Mouse (Mus musculus): ENCODE data around the gene Cnot11.

The Cnot11 gene

DNA sequence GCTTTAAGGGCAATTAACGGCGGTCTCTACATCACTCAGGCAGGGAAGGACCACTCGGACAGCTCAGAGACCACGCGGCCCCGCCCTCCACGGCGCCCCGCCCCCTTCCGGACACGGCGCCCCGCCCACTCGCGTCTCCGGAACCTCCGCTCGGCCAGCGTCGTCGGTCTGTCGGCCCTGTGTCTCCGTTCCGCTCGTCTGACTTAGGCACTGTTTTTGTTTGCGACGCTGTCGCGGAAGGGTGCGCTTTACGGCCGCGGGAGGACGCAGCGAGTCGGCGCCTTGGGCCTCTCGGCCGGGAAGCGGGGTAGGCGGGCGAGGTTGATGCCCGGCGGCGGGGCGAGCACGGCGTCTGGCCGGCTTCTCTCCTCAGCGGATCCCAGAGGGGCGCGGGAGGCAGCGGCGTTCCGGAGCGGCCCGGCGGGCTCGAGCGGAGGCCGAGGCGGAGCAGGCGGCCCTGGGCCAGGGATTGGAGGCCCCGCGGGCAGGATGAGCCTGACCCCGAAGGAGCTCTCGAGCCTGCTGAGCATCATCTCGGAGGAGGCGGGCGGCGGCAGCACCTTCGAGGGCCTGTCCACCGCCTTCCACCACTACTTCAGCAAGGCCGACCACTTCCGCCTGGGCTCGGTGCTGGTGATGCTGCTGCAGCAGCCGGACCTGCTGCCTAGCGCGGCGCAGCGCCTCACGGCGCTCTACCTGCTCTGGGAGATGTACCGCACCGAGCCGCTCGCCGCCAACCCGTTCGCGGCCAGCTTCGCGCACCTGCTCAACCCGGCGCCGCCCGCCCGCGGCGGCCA is 921 bp downstream of the Cnot11 start:
- DNase-seq: peak; percentile 99

DNA sequence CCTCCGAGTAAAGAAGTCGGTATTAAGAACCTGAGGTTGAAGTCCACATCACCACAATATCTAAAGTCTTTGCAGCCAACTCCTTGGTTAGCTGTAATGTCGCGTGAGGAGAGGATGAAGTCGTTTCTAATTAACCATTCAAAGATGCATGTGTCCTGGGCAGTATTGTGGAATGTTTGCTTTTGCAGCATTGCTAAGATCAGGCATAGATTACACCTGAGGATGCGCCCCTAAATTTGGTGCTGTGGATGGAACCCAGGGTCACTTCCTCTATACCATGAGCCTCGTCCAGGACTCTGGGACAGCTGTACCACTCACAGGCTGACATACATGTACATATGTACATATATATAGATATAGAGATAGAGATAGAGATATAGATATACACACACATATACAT is 1.9 kb downstream of the Cnot11 start:
- no peak for DNase-seq

DNA sequence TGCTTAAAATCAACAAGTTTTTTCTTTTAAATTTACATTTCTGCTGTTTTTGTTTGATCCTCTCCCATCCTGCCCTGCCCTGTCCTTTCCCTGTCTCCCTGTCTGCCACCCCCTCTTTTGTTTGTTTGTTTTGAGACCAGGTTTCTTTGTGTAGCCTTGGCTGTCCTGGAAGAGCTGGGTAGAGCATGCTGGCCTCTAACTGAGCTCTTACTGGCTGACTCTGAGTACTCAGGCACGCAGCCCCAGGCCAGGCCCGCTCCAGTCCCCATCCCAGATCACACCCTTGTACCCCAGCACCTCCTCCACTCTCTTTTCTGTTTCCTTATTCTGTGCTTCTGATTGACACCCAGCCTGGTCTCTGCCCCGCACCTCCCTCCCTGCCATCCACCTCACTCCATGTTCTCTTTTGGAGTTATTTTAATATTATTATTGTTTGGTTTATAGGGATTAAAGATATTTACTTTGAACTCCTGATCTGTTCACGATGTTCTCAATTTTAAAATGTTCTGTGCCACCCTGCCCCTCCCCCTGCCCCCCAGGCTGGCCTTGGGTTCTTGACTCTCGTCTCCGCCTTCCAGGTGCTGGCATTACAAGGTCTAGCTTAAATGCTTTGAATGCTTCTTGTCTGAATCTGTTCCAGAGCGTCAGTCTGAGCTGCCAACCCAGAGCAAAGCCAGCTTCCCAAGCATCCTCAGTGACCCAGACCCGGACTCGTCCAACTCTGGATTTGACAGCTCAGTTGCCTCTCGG is 3.0 kb downstream of the Cnot11 start:
- DNase-seq: no peak

DNA sequence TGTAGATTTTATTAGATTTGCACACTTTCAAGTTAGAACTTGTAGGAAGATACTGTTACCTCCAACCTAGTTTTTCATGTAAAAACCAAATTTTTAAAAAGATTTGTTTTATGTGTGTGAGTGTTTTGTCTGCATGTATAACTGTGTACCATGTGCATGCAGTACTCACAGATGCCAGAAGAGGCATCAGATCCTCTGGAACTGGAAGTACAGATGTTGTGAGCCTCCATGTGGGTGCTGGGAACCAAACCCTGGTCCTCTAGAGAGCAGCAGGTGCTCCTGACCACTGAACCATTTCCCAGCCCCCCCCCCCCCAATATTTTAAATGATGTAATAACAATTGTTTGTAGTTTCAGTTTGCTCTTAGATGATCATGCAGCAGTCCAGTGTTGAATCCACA is 5.8 kb downstream of the Cnot11 start:
- DNase-seq: no peak

DNA sequence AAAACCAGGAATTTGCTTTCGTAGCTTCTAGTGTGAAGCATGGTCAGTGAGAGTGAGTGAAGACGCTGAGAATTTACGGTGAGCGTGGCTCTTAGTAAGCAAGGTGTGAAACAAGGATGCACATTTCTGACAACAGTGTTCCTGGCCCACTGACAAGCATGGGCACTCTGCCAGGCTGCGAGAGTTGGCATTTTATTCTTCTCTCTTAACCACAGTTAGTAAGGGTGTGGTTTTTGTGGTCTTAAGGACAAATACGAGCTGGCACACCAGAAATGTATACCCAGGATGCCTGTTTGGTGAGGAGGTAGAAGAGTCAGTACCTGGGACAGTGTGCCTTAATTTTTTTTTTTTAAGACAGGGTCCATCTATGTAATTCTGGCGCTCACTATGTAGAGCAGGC is 10.8 kb downstream of the Cnot11 start:
- no peak for DNase-seq

DNA sequence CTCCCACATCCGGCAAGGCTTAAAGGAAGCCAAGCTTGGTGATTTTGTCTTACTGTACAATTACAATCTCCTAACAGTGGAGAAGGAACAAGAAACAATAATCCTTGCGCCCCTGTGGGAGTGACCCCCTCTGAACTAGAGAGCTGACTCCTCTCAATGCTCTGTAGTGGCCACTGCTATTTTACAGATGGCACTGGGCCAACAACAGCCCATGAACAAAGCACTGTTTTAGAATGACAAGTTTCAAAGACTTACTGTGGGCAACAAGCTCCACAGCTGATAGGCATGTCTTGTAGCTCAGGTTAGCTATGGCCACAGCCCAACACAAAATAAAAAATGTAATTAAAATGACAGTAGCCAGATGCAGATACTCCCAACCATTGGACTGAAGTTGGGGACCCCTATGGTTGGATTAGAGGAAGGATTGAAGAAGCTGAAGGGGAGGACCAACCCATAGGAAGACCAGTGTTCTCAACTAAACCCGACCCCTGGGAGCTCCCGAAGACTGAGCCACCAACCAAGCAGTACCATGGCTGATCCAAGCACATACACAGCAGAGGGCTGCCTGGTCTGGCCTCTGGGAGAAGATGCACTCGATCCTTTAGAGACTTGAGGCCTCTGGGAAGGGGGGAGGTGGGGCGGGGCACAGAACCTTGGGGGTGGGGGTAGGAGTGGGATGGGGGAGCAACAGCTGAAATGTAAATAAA is 11.5 kb downstream of the Cnot11 start:
- no peak for DNase-seq

DNA sequence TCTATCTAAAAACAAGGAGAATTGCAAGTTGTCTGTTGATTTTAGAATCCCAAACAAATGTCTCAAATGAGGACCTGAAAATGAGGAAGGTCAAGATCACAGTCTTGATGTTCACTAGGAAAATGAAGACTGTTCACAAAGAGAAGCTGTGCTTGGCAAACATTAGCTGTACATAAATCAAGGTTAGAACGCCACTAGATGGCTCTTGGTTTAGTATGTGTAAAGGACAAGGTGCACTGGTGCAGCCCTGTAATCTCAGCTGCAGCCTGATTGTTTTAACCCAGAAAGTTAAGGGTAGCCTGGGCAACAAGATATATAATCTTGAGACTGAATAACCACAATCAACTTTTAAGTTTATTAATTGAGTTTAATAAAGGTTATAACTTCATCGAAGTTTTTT is 12.4 kb downstream of the Cnot11 start:
- no peak for DNase-seq

DNA sequence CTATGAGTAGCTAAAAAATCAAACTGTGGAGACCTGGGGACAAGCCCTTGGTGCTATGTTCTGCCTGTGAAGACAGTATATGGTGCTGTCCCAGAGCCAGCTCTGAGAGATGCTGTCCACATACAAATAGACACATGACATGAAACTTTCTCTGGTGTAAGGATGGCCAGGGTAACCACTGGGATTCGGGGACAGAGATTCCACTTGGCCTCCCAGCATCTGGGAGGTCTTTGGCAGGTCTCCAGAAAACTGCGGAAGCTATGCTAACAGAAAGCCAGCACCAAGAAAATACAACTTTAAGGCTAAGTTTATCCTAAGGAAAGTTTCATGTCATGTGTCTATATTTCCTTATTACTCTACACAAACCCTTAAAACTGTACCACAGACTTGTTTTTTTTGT is 15.0 kb downstream of the Cnot11 start:
- no peak for DNase-seq

DNA sequence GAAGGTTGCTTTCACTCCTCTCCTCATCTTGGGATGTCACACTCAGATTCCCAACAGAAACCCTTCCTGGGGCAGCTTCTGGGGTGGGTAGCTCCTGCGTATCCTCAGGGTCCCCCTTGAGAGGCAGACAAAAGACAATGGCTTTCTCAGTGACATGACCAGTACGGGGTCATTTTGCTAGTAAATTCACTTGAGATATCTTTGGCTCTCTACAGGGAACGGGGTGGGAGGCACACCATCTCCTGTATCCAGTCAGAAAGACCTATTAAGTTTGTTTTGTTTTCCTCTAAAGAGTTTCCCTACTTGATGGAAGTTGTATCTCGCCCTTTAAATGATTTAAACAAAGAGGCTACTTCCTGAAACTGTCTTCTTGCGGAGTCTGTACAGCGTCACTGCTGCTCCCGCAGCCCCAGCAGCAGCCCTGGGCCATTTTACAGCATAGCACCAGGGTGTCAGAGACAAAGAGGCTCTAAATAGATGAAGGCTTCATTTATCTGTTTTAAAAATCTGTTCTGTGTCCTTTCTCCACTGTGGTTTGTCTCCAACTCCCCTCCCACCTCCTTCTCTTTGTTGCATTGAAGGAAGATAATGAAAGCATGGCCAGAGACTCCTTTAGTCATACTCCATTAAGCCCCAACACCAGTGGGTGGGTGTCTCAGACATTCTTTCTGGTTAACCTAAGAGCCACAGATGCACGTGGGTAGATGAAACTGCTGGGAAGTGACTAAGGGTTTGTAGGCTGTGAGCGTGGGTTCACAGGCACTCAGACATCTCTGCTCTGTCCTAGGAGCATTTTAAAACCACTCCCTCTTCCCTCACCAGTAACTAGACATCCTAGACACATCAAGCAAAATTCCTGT is 21.0 kb downstream of the Cnot11 start:
- no peak for DNase-seq

DNA sequence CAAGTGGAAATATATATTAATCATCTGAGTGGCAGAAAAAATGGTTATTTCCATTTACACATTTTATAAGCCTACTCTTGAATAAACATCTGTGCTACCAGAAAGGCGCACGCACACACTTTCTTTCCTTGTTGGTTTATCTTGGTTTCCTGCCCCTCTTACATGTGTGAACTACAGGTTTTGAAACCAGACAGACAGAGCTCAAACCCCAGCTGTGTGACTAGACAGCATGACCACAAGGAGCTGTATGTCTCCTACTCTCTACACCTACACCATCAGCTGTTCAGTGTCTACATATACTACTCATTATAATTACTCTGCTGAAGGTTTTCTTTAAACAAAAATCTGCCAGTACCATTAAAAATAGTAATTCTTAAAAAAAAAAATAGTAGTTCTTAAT is 24.2 kb downstream of the Cnot11 start:
- no peak for DNase-seq

DNA sequence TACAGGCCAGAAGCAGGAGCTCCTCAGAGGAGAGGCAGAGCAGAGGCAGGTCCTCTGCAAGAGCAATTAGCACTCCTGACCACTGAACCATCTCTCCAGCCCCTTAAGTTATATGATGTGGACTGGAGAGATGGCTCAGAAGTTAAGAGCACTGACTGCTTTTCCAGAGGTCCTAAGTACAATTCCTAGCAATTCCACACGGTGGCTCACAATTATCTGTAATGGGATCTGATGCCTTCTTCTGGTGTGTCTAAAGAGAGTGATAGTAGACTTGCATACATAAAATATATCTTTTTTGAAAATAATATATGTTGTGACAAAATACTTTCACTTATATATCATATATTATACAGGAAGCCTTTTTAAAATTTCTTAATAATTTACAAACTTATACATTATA is 27.1 kb downstream of the Cnot11 start:
- DNase-seq: no peak

DNA sequence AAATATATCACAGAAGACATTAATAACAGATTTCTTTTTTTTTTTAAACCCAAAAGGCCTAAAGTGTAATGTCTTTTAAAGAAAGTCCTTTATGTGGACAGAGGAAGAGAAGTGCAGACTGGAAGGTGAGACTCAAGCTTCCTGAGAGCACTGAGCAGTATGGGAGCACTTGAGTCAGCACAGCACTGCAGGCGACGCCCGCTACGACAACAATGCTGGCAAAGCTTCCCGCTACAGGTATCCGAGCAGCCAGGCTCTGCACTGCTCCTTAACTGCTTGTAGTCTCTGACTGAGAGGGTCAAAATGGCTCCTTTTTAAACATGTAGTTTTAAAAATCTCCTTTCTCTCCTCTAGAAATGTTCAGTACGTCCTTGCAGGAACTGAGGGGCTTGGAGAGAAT is 28.4 kb downstream of the Cnot11 start:
- DNase-seq: no peak

DNA sequence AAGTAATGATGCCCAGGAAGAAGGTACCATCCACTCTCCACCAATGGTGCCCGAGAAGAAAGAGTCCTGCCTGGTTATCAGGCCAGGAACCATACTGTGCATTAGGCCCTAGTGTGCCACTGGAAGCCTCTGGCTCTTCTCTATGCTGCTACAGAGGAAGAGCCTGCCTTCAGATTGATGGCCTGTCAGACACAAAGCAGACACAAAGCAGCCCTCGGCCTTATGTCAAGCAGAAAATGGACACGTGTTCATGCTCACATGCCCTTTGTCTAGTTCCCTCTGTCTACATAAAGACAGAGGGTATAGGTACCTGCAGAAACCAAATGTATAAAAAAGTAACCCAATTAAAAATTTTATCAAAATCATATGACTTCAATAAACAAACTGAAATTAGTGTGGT is 29.8 kb downstream of the Cnot11 start:
- no peak for DNase-seq

DNA sequence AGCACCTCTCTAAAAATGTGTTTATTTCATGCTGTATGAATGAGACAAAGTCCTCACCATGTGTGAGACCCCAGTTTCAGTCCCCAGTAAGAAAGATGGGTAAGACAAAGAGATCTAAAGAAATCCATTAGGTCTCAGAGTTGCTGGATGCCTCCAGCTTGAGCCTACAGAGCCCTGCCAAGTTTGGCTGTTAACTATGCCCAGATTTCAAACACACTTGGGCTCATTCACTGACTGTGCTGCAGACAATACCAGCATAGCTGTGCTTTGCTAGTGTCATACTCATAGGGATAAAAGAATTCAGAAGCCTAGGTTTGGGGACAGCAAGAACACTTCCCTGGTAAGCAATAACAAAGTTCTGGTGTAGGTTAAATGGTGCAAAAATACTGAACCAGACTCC is 33.3 kb downstream of the Cnot11 start:
- no peak for DNase-seq

DNA sequence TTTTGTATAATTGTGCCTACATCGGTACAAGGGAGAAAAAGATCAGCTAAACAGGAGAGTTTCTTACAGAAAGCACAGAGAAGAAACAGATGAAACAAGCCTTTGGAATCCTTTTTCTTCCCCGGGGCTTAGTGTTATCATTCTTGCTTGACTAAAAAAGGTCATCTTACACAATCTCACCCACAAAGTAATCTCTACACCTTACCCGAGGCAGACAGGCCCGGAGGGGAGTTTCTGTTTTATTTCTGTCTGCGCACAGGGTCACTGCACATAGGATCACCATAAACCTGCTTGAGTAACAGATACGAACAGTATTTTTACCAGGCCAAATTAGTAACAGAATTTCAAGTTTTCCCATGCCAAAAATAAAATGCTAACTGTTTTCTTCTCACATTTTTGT is 36.9 kb downstream of the Cnot11 start:
- DNase-seq: no peak

DNA sequence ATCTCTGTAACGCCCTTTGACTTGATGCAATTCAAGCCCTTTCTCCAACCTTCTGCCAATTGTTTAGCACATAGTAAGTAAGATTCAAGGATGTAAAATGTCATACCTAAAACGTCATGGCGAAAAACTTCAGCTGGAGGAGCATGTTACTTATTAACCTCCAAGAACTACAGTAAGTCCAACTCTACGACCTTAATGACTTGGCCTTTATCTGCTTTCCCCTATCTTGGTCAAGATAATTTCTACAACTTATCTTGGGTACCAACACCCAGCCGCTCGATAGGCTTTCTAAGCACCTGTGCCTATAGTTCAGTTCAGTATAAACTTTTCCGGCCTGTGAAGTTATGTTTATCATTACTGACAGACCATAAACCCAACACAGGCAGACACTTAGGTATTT is 39.1 kb downstream of the Cnot11 start:
- no peak for DNase-seq

DNA sequence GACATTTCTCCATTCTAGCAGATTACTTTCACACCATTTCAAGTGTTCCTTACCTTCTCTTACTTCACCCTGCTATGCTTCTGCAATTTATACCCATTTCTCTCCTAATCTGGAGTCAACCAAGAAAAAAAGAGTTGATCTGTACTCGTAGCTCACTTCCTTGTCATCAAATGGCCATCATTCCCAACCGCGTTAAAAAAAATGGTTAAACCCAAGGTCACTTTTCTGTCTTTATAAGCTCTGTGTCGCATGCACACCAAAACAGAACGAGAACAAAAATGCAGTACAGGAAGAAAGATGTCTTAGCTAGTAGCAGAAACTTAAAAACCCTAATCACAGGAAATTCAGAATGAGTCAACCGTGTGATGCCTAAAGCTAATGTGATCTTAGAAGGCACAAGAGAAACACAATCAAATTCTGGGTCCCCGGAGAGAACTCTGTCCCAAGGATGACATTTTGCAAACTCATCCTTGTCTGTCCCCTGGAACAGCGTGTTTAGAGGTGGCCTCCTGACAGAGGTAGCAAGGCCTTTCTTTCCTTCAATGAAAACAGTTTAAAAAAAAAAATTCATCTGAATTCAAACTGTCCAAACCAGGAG is 41.1 kb downstream of the Cnot11 start:
- no peak for DNase-seq

DNA sequence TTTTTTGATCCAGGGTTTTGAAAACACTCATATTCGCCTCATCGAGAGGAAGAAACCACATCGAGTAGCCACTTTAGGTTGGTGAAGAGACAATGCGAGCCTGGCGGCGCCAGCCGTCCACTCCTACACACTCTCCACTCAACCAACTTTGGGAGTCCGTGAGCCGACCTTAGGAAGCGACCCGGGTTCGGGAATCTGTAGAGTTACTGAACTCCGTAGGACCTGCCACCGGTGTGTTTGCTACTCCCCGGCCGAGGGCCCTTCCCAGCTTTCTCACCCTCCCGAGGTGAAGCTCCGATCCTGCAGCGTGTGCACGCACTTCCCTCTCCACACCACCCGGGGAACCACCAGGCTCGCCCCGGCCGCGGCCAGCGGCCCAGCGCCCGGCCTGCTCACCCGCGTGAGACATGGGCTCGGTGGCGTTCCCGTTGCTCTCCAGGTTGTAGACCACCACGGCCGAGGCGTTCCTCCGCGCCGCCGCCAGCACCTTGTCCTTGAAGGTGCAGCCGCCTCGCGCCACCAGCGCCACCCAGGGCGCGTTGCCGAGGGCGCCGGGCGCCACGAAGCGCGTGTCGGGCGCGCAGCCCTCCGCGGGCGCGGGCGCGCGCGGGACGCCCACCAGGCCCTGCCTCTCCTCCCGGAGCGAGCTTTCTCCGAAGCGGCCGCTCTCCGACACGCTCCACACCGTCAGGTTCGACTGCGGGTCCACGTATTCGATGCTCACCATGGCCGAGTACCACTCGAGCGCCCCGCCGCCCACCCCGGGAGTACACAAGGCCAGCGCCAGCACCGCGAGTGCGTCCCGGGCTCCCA is 41.8 kb downstream of the Cnot11 start:
- DNase-seq: no peak

DNA sequence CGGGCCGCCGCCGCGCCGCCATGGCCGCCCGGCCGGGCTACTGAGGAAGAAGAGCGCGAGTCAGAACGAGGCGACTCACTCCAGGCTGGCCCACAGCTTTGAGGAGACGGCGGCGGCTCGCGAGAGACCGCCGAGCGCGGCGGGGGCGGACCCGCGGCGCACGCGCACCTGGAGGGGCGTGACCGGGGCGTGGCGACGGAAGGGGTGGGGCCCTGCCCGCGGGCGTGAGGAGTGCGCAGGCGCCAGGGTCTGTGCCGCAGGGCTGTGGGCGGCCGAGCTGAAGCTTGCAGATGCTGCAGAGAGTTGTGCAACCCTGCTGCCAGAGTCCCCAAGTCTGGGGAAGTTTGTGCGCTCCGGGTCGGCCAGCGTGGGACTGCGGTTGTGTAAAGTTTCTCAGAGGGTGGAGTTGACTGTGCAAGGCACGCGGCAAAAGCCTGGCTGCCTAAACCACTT is 42.5 kb downstream of the Cnot11 start, which contains the start of gene Rnf149:
Gene Rnf149, minus strand, starts transcription at position 153 of the 453 bp plus-strand sequence.
- peak; percentile 95 for DNase-seq

DNA sequence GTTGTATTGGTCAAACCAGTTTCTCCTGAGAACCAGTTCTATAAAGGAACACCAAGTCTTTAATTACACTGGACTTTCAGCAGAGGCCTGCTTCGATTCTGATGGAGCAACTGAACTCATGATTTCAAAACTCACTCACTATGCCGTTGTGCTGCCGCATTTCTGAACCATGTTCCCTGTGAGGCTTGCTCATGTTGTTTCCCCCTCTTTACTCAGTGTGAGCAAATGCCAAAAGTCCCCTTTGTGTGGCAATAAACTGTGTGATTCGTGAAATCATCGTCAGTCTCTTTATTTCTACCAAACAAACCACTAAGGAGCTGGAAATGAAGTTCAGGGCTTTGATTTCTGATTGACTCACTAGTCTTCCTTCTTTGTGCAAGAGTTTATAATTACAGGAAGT is 43.7 kb downstream of the Cnot11 start:
- no peak for DNase-seq

DNA sequence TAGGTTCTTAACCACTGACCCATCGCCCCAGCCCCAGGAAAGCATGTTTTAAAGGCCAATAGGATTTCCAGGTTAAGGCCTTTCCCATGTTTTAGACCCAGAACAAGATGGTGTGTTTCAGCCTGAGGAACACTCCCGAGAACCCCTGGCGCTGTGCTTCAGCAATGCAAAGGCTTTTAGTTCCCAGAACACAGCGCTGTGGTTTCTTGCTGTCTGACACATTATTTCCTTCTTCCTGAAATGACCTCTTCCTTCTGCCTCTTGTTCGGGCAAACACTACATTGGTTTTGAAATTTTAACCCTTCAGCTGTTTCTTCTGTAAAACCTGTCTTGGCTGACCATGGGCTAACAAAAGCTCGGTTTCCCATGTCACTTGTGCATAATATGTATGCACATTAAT is 44.3 kb downstream of the Cnot11 start:
- DNase-seq: no peak

Measured in cerebellum, adult 8-10 months (tissue).